Mouse (Mus musculus) MEL (cell line): ENCODE results near the gene 2310057N15Rik.

Experiments
- CTCF ChIP-seq, 3 experiments: IDR thresholded peaks in 2 of 3; conservative IDR thresholded peaks in 1 of 3; 2 replicates each; pipeline ENCODE4 v1.5.1; 2011 to 2012; ENCODE audit warnings: low read length in 3 of 3, low read depth in 2 of 3, mild to moderate bottlenecking in 2 of 3, improper control_type of control experiment in 1 of 3, inconsistent platforms in 1 of 3, mixed read lengths in 1 of 3, moderate library complexity in 1 of 3; ENCODE audit not compliant: control insufficient read depth in 1 of 3, insufficient read depth in 1 of 3, poor library complexity in 1 of 3, severe bottlenecking in 1 of 3
- GATA1 ChIP-seq: IDR thresholded peaks from 2 replicates; pipeline ENCODE4 v1.6.1; 2011; ENCODE audit warnings: low read depth, low read length, improper control_type of control experiment
- HCFC1 ChIP-seq: IDR thresholded peaks from 2 replicates; pipeline ENCODE4 v1.6.1; 2012; ENCODE audit warnings: low read depth, mild to moderate bottlenecking, inconsistent platforms, low read length, improper control_type of control experiment, moderate library complexity
- MAFK ChIP-seq: IDR thresholded peaks from 2 replicates; pipeline ENCODE4 v1.6.1; 2011; ENCODE audit warnings: low read depth, mild to moderate bottlenecking, low read length, improper control_type of control experiment, borderline replicate concordance
- NELFE ChIP-seq: IDR thresholded peaks from 2 replicates; pipeline ENCODE4 v1.6.1; 2011; ENCODE audit warnings: low read depth, low read length, improper control_type of control experiment
- POLR2A ChIP-seq, 2 experiments: IDR thresholded peaks; 2 replicates each; pipeline ENCODE4 v1.6.1; 2011 to 2012; ENCODE audit warnings: low read length in 2 of 2, mild to moderate bottlenecking in 2 of 2, control low read depth in 1 of 2, improper control_type of control experiment in 1 of 2, low read depth in 1 of 2, moderate library complexity in 1 of 2; ENCODE audit not compliant: control insufficient read depth in 1 of 2, insufficient read depth in 1 of 2, poor library complexity in 1 of 2
- TAL1 ChIP-seq: IDR thresholded peaks from 2 replicates; pipeline ENCODE4 v1.6.1; 2012; ENCODE audit warnings: mild to moderate bottlenecking, inconsistent platforms, low read length, moderate library complexity, mixed read lengths

- TF ChIP-seq GATA1: no peak
- no peak for TF ChIP-seq CTCF (IDR thresholded peaks at IDR 0.05 in 2 of 3, conservative IDR thresholded peaks at IDR 0.05 in 1 of 3; ENCODE audit: control insufficient read depth in 1 of 3, insufficient read depth in 1 of 3, low read depth in 2 of 3, low read length in 3 of 3, poor library complexity in 1 of 3, severe bottlenecking in 1 of 3)
- no peak for TF ChIP-seq HCFC1
- no peak for TF ChIP-seq POLR2A (IDR thresholded peaks at IDR 0.05; ENCODE audit: control insufficient read depth in 1 of 2, insufficient read depth in 1 of 2, low read depth in 1 of 2, low read length in 2 of 2, poor library complexity in 1 of 2)
- no peak for TF ChIP-seq NELFE
- no peak for TF ChIP-seq TAL1
- TF ChIP-seq MAFK: no peak
Observed at GRCm38 (mm10) chr16:88820066-88820465, 46.1 kb upstream of the 2310057N15Rik start, which contains the start of gene Krtap15.
